Mouse (Mus musculus): Measurements from ENCODE around the gene Ehmt2.
"Not testable (repeated sequence)": the region's sequence is repeated elsewhere in the genome, so short reads cannot be mapped to it uniquely, and the experiment has no call there.

Gene Ehmt2

GRCm38 (mm10) chr17:34953258-34953657 is 55.0 kb downstream of the Ehmt2 start:
- DNase-seq (ENCODE audit: low spot score in 2 of 2), result no peak

GRCm38 (mm10) chr17:34953904-34954303 is 55.6 kb downstream of the Ehmt2 start:
- no peak for DNase-seq (ENCODE audit: low spot score in 2 of 2)

GRCm38 (mm10) chr17:34954831-34955230 is 56.6 kb downstream of the Ehmt2 start:
- DNase-seq (ENCODE audit: low spot score in 2 of 2), result no peak

- DNase-seq (ENCODE audit: low spot score in 2 of 2), result no peak
These were observed 57.6 kb downstream of the Ehmt2 start for GRCm38 (mm10) chr17:34955884-34956283.

- DNase-seq (ENCODE audit: low spot score in 2 of 2), result no peak
These were observed 58.1 kb downstream of the Ehmt2 start for GRCm38 (mm10) chr17:34956340-34956739.

- DNase-seq (ENCODE audit: low spot score in 2 of 2), result not testable (repeated sequence)
These were observed 59.0 kb downstream of the Ehmt2 start for GRCm38 (mm10) chr17:34957291-34957690.

GRCm38 (mm10) chr17:34957966-34958365 is 59.7 kb downstream of the Ehmt2 start:
- not testable (repeated sequence) for DNase-seq (ENCODE audit: low spot score in 2 of 2)

- not testable (repeated sequence) for DNase-seq (ENCODE audit: low spot score in 2 of 2)
These were observed 60.5 kb downstream of the Ehmt2 start for GRCm38 (mm10) chr17:34958734-34959129.

GRCm38 (mm10) chr17:34959130-34959778 is 61.0 kb downstream of the Ehmt2 start, which contains the start of gene Hspa1b:
Hspa1b (minus strand) TSS chr17:34959238.
- peak; percentile 81 to 84 for DNase-seq (ENCODE audit: low spot score in 2 of 2)

GRCm38 (mm10) chr17:34959881-34960515 is 61.7 kb downstream of the Ehmt2 start:
- DNase-seq (ENCODE audit: low spot score in 2 of 2), result no peak

GRCm38 (mm10) chr17:34960702-34961493 is 62.6 kb downstream of the Ehmt2 start:
- no peak for DNase-seq (ENCODE audit: low spot score in 2 of 2)

GRCm38 (mm10) chr17:34962125-34962524 is 63.9 kb downstream of the Ehmt2 start:
- DNase-seq (ENCODE audit: low spot score in 2 of 2), result no peak

- no peak for DNase-seq (ENCODE audit: low spot score in 2 of 2)
These were observed 64.6 kb downstream of the Ehmt2 start for GRCm38 (mm10) chr17:34962841-34963240.
